Mouse (Mus musculus) lung, postnatal 0 days (tissue): Measurements from ENCODE around the gene Syde2.

Experiments
- CTCF ChIP-seq: IDR thresholded peaks from 2 replicates; pipeline ENCODE4 v1.5.1; 2016; ENCODE audit warnings: antibody characterized with exemption, mild to moderate bottlenecking
- EP300 ChIP-seq: IDR thresholded peaks from 2 replicates; pipeline ENCODE4 v1.6.1; 2016; ENCODE audit warnings: antibody characterized with exemption, mild to moderate bottlenecking, control low read depth

GRCm38 (mm10) chr3:146032976-146033375 is 45.3 kb downstream of the Syde2 start:
- TF ChIP-seq CTCF = no peak
- no peak for TF ChIP-seq EP300
